Mouse (Mus musculus) lung, postnatal 36 days (tissue): ENCODE measurements around the gene Cxcl13.
A peak's percentile ranks its signal among the peaks of the same experiment; 100 is the strongest.
"Not testable (repeated sequence)": the region's sequence is repeated elsewhere in the genome, so short reads cannot be mapped to it uniquely, and the experiment has no call there.

Experiments
- DNase-seq: peaks from one replicate; pipeline ENCODE4 v3.0.0; 2022; ENCODE audit warnings: mixed read lengths

Cxcl13 gene

DNA sequence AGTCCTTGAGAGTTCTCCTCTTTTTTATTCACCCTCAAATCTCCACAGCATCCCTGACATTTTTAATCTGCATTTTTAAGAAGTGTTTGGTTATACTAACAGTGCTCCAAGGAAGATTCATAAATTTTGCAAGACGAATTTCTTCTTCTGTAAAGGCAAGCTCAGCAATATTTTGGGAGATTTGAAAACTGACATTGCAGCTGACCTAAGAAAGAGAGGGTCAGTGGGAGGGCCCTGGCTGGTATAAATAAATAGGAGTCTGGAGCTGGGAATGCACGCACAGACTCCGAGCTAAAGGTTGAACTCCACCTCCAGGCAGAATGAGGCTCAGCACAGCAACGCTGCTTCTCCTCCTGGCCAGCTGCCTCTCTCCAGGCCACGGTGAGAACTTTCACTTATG, at the start of gene Cxcl13:
Gene Cxcl13, plus strand, starts transcription at position 301 of the 400 bp plus-strand sequence.
- DNase-seq: no peak

DNA sequence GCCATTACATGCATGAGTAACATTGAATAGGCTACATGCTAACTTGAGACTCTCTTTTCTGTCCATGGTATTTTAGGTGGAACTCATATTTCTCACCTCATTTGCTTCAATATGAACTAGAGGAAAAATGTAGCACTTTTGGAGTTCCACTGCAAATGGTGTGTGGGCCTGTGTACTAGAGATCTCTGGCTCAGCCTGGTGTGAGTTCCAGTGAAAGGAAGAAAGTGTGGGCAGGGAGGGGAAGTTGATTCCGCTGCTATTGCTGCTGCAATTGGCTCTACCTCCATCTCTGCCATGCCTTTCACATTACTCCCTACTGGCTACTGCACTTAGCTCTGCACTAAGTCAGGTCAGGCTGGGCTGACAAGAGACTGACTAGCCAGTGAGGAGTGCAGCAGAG, 45.7 kb upstream of the Cxcl13 start:
- DNase-seq: no peak

DNA sequence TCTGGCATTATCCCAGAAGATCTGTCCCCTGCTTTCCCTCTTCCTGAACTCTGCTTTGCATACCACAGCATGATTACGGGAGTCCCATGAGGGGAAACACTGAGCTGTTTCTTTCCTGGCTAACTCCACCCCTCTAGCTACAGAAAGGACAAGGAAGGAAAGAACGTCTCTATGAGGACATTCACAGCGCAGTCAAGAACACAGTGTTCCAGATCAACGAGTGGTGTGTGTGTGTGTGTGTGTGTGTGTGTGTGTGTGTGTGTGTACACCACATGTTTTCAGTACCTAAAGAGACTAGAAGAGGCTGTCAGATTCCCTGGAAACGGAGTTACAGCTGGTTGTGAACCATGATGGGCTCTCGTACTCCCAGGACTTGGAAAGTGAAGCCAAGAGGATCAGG, 38.3 kb upstream of the Cxcl13 start:
- no peak for DNase-seq

DNA sequence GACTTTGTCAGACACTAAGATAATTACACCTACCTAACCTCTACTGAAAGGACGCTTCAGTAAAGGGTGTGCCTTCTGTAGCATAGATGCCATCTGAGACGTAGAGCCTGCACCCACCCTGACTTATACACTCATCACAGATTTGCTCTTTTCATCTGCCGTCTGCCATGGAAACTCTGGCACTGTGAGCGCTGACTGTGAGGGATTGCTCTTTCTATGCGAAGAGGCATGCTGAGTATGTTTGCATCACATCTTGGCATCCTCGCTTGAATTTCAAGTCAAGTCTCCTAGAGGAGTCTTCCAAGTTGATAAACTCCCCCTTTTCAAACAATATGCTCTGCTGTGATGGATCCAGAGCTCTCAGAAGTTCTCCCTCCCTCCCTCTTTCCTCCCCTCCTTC, 32.7 kb upstream of the Cxcl13 start:
- DNase-seq: no peak

DNA sequence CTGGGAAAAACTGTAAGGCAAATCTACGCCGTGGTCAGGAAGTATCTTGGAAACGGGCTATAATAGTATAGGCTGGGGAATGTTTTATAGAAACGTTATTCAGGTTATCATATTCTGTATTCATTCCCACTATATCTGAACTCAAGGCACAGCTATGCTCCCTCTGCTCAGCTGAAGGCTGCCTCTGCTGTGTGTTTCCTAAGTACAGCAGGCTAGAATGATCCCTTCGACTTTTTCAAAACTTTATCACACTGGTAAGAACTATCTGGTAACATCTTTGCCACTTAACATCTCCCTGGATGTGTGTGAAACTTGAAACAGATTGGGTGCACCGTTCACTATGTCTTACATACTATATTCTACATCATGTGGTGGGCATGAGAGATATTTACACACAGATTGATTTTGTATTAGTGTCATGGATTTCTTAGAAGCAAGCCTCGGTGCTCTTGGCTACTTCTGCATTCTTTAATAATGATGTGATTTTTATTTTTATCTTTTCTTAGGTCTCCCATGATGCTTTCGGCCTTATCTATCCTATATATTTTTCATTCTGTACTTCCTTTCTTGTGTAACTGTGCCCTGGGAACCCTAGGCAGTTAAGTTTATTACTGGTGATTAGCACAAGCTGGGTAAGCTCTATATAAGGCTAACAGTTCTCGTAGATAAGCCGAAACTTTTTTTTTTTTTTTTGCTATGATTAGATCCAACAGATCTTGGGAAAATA, 31.4 kb upstream of the Cxcl13 start:
- no peak for DNase-seq

DNA sequence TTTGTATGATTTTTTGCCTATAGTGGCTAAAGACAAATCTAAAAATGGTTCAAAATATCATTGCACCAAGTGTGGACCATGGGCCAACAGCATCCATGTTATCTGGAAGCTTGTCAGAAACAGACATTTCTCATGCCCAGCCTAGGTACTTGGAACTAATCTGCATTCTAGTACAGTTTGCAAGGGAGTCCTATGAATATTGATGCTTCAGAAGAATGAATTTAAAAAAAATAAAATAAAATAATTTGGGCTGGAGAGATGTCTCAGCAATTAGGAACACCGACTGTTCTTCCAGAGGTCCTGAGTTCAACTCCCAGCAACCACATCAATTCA, 30.9 kb upstream of the Cxcl13 start:
- DNase-seq: no peak

DNA sequence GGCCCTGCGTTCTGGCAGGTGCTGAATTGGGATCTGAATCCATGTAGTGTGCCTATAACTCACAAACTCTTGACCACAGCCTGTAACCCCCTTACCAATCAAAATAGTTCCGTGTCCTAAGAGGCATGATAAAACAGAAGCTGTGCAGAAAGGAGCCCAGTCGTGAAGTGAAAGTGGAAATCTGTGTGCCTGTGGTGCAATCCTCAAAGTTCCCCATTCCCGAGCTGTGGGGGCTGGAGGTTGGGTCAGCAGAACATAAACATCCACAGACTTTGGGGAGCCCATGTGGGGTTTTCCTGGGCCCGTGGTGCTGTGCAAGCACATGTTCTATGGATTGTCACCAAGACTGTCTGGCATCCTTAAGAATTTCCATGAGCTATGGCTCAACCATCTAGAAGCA, 21.7 kb upstream of the Cxcl13 start:
- DNase-seq: peak; percentile 21

DNA sequence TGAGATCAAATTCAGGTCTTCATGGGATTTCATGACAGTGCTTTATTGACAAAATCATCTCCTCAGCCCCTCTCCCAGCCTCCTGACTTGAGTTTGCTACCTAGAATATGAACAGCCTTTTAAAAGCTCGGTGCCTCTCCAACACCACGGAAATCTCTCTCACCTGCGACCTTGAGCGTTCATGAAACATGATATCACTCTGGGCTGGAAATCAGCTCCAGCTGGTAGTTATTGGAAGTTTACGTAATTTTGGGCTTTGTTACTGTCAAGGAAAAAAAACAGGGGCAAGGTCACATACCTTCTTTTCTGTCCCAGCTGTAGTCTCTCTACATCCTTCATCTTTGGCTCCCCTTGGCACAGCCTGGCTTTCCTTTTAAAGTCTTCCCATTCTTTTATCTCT, 20.7 kb upstream of the Cxcl13 start:
- no peak for DNase-seq

DNA sequence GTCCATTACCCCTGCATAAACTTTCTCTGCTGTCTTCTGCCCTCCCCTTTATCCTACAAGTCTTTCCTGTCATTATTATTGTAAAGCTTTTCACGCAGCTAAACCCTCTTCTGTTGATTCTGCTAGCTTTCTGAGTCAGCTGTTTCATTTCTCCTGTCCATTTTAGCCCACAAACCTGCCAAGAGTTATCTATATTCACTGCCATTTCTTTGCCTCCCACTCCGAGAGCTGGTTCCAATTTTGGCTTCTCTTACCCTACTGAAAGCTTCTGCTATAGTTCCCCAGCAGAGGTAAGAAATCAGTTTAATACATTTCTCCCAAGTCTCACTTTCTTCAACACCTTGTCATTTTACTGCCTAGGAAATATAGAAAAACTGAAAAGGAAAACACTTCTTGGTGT, 19.6 kb upstream of the Cxcl13 start:
- DNase-seq: no peak

DNA sequence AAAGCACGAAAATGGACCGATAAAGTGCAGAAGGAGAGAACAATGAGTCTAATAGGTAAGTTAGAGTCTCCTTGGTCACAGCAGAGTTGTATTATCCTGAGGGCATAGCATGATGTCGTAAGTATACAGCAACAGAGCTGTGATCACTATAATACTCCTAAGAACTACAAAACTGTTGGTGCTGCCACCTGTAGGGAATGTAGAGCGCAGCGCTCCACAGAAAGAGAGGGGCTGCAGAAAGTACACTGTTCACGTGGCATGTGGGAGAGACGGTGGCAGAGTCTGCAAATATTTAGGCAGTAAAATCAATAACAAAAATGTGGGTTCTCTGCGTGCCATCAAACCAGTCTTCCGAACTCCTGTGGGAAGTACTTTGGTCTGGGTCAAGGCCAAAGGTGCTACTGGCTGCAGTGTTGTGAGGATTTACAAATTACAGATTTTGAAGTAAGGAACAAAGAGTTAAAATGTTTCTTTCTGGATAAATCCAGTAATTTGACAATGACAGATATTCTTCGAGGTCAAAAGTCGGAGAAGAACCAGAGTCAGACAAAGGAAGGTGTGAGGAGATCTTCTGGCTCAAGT, 18.6 kb upstream of the Cxcl13 start:
- no peak for DNase-seq

DNA sequence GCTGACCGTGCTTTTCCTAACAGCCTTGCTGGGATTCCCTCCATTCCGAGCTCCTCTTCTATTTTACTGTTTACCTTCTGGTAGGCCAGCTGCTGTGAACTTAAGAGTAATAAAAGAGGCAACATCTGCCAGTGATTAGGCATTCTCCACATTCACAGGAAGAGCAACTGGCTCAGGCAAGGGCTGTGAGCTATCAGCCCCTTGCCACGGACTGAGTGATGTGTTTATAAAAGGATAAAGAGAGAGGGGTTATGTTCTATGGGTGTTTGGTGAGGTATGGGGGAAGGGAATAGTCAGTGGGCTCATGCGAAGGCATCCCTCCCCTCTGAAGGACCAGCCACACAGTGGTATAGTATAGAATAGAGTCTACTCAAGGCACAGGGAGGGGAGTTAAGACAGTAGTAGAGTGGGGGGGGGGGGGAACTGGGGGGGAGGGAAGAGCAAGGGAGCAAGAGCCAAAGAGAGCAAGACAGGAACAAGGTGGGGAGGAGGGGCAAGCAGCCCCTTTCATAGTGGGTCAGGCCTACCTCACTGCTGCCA, 16.0 kb upstream of the Cxcl13 start:
- DNase-seq: no peak

DNA sequence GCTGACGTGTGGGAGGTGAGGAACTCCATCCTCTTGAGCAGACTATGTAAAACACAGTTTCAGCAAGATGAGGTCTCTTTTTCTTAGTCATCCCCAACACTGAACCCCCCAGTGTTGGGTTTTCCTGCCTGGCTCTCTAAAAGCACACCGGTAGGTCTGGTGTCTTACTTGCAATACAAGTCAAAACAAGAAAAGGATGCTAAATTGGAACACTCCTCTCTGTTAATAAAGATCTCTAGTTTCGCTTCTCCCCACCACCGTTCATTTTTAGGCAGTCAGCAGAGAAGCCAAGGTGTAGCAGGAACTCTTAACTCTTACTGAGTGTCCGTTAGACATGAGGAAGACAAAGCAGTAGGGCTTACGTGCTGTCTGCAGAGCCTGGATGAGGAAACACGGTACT, 15.2 kb upstream of the Cxcl13 start:
- no peak for DNase-seq

DNA sequence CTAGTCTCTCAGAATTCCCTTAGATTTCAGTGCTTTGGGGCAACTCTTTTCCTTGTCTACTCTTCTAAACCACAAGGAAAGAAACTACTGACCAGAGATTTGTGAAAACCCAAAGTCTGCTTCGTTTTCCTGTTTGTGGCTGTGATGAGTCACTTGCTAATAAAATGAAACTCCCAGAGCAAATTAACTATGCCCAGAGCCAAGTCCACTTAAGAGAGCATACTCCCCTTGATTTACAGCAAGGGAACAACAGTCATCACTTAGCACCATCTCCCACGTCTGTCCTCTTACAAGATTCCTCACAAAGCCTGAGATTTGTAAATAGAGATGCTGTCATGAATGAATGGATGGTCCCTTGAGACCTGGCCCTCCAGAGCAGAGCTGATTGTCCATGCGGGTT, 11.6 kb upstream of the Cxcl13 start:
- peak; percentile 21 for DNase-seq

DNA sequence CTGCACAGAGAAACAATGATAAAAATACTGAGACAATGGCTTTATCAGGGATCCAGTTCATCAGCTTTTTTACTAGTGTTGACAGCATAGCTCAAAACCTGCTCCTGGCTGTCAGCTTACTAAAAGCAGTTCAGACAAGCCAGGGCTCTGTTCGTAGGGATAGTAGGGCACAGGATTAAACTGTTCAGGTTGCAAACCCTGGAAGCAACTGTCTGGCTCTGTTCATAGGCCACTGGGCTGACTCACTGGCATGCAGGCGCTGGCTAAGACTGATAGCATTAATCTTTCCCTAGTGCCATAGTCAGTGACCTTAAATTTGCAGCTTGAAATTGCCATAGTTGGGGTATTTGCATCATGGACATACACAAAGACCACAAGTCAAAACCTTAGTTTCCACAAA, 10.4 kb upstream of the Cxcl13 start:
- no peak for DNase-seq

DNA sequence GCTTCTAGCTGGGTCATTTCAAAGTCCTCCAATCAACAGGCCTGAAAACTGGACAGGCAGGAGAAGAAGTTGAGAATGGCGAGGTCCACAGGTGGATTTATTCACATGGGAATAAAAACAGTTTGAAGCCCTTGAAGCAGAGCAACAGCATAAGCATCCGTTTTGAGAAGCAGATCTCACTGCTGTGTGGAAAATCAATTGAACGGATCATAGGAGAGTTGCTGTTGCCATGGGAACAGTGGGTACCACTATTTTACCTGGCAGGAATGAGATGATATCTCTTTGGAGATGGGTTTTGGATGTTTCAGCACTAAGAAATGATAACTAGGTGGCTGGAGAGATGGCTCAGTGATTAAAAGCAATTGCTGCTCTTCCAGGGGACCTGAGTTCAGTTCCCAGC, 8.1 kb upstream of the Cxcl13 start:
- no peak for DNase-seq

DNA sequence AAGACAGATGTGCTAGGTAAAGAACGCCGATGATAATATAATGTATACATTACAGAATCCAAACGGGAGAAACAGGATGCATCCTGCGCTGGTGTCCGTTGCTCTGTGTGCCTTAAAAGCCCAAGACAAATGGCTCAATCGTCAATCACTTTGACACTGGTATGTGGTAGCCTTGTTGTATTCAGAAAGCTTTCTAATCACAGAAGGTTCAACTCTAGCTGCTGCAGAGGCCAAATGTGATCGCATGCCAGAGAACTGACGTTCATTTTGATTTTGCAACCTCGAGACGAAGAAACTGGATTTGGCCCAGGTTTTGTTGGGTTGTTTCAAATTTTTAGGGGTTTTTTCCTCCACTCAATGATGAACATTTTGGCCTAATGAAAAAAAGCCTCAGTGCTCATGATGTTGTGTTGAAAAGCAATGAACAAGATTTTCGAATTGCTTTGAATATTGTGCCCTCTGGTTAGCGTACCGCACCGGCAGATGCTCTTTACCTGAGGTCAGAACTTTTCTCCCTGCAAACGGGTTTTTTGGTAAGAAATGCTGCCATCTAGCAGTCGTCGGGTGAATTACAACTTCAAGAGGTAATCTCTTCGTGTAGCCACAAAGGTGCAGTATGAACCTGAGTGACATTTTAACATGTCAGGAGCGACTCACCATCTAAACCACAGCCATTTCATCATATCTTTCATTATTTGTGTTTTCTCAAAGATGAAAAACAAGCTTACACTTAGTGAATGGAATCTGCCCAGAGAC, 6.6 kb upstream of the Cxcl13 start:
- DNase-seq: peak; percentile 72

DNA sequence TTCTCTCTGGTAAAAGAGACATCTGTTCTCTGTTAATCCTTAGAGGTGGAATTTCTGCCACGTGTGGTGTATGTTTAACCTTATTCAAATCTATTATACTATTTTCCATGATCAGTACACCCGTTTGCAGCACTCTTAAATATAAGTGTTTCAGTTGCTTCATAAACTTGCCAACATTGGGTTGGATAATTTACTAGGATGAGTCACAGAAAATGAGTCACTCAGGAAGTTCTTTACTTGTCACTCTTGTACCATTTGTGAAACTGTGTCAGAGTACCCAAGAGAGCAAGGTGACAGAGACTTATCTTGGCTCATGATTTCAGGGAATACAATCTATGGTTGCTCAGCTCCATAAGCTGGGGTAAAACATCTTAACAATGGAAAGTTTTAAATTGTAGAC, 8.2 kb downstream of the Cxcl13 start:
- no peak for DNase-seq

DNA sequence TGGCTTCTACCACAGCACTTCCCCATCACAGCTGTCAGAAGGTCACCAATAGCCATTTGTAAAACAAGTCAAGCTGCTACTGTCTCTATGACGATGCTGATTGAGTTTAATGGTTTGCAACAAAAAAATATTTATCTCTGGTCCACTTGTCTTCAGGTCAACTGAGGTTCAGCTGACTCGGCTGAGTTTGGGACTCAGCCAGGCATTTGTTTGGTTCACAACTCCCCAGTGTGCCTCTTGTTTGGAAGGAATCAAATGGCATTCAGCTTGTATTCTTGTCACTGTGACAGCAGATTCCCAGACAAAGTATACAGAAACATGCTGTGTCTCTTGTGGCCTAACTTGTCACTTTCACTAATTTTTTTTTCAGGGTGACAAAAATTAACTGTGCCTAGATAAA, 9.9 kb downstream of the Cxcl13 start:
- DNase-seq: no peak

DNA sequence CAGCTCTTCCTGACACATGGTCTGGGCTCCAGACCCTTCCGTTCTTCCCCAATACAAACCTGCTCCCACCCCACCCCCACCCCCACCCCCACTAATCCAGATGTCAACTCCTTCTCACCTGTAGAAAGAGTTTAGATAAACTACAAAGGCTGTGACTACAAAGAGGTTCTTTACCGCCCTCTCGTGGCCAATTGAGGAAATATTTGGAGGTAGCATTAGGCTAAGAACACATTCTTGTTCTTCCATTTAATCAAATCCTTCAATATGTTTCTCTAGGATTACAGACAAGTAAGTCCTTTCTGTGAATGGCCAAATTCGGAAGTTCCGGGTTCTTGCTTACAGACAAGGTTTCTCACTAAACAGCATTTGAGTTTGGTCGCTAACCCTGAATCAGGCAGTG, 14.1 kb downstream of the Cxcl13 start:
- DNase-seq: peak; percentile 85

DNA sequence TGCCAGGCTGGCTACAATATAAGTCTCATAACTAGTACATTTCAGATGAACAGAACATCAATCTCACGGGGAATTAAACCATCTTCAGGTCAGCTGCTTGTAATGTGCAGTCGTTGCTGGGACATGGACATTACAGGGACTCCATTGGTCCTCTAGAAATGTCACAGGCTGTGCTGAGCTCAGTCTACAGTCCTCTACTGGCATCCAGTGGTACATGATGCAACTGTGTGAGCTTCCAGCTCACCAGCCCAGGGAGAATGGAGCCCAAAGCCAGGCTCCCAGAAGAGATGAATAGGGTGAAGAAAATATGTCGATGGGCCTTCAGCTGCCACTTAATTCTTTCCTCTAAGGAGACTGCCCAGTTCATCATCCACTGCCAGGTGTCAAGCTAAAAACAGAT, 15.5 kb downstream of the Cxcl13 start:
- no peak for DNase-seq

DNA sequence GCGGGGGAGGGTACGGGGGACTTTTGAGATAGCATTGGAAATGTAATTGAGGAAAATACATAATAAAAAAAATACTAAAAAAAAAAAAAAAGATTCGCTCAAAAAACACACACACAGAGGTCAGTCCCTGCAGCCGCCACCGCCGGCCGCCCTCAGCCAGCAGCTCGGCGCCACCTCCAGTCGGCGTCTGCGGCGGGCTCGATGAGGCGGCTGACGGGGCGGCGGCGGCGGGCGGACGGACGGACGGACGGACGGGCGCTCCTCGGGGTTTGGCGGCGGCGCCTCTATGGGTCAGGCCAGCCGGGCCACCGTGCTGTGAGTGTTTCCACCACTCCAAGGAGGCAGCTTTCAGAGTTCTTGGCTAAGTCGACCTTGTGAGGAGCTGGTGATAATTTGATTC, 17.1 kb downstream of the Cxcl13 start:
- not testable (repeated sequence) for DNase-seq

DNA sequence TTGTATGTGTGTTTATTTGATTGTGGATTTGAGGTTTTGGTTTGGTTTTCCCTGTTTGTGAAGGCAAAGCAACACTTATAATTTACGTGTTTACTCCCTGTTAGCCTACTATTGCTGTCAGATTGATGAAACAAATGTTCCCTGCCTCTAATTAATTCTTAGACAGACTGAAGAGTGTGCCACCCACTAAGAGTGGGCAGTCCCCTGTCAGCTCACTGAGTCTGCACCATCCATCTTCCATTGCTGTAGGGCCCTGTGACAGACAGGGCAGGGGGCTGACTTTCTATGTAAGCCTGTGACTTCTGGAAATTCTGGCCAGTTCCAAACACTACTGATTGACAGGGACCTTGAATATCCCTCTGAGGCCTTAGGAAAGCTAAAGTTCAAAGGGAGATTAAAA, 19.5 kb downstream of the Cxcl13 start:
- DNase-seq: no peak

DNA sequence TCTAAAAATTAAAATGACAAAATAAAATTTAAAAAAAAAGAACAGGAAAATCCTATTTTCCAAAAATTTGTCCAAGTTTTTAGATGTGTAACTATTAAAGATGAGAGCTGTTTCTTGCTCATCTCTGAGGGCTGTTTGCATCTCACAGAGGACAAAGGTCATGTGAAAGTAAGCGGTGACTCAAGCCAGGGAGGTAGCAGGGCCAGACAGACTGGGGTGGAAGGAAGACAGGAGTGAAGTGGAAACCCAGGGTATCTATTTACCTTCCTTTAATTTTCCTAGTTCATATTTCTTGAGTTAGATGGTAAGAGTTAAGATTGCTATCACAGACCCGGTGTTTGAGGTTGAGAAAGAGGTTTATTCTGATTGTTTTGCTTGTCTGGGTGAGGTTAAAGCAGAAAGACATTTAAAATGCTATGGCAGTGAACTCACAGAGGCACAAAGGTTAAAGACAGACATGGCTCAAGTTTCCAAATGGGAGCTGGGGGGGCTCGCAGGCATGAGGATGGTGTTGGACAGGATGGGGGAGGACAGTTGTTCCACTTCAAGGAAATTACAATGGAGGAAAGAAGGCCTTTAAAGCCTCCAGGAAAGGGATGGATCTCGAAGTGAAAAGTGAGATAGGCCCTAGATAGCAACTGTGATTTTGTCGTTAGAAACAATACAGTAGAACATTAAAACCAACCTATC, 27.2 kb downstream of the Cxcl13 start:
- DNase-seq: no peak
